Mouse (Mus musculus) stomach, embryonic 14.5 days (tissue): ENCODE measurements around the gene Dnase1l3. TPM values are rescaled to one million over a fixed set of nuclear protein-coding genes. Genes with fewer than 3 reads are reported as not detected.

Experiments
- ATAC-seq: fragments of 200-750 bp; cut with Nextera tagmentation; 2 replicates; pipeline ENCODE4 v1.8.0; 2017; ENCODE audit warnings: low read depth, moderate TSS enrichment; ENCODE audit not compliant: insufficient number of reproducible peaks, insufficient read depth, low FRiP score
- H3K27ac ChIP-seq: fragments of 300-500 bp; sonication (generic); 2 replicates; pipeline ENCODE4 v1.5.1; 2014; ENCODE audit warnings: mild to moderate bottlenecking, low read length, moderate library complexity, mixed read lengths
- H3K27me3 ChIP-seq: fragments of 300-500 bp; sonication (generic); 2 replicates; pipeline ENCODE4 v1.6.1; 2014; ENCODE audit warnings: low read length, control low read depth, mixed read lengths; ENCODE audit not compliant: control insufficient read depth, insufficient read depth
- H3K36me3 ChIP-seq: fragments of 300-500 bp; sonication (generic); 2 replicates; pipeline ENCODE4 v1.6.1; 2014; ENCODE audit warnings: mild to moderate bottlenecking, control low read depth, low read length, moderate library complexity, mixed read lengths; ENCODE audit not compliant: control insufficient read depth, insufficient read depth
- H3K4me1 ChIP-seq: fragments of 300-500 bp; sonication (generic); 2 replicates; pipeline ENCODE4 v1.6.1; 2014; ENCODE audit warnings: low read length, control low read depth, mixed read lengths; ENCODE audit not compliant: control insufficient read depth, insufficient read depth
- H3K4me2 ChIP-seq: fragments of 300-500 bp; sonication (generic); replicated peaks from 2 replicates; pipeline ENCODE4 v1.6.1; 2014; ENCODE audit warnings: low read depth, low read length, control low read depth
- H3K4me3 ChIP-seq: fragments of 300-500 bp; sonication (generic); 2 replicates; pipeline ENCODE4 v1.5.1; 2014; ENCODE audit warnings: low read depth, low read length, control low read depth
- H3K9ac ChIP-seq: fragments of 300-500 bp; sonication (generic); replicated peaks from 2 replicates; pipeline ENCODE4 v1.6.1; 2014; ENCODE audit warnings: low read depth, mild to moderate bottlenecking, control low read depth, low read length, moderate library complexity, mixed read lengths
- H3K9me3 ChIP-seq: fragments of 300-500 bp; sonication (generic); 2 replicates; pipeline ENCODE4 v1.6.1; 2016; ENCODE audit warnings: low read depth, low read length, control low read depth; ENCODE audit not compliant: control insufficient read depth
- WGBS: fragments of 180-500 bp; shearing (Covaris S2); extraction: QIAGEN DNeasy Blood & Tissue Kit; methylation state at CpG from one replicate; pipeline ENCODE4 v1.1.7; 2014; 5-methylcytosine and 5-hydroxymethylcytosine counted together
- polyA plus RNA-seq: library from polyadenylated mRNA; unstranded; fragments of >200 nt; fragmentation: Nextera tagmentation; extraction: Ambion mirVana; gene quantifications from 2 replicates; pipeline ENCODE4 v1.2.1, GENCODE M21; 2014

Gene Dnase1l3
- polyA plus RNA-seq, 1 experiment from 2014 or later: 0.38 TPM

DNA sequence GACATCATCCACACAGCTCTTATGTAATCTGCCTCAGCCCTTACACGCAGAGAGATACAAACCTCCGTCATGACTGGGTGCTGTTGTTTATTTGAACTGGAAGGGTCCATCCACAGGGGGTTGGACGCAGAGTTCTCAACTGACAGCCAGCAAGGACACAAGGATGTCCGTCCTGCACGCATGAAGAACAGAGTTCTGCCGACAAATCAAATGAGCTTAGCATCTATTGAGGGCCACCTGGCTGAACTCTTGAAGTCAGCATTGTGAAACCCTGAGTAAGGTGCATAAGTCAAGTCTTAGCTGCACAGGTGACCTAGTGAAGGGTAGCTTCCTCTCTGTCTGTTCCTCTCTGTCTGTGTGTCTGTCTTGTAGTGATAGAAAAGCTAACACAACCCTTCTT, 41.6 kb upstream of the Dnase1l3 start:
- no peak overlapping the region for H3K9ac ChIP-seq
- WGBS: 81% methylated on average over 6 of the region's 6 CpGs

GRCm38 (mm10) chr14:8034561-8034960, 40.2 kb upstream of the Dnase1l3 start:
- H3K9ac ChIP-seq: no peak overlapping the region
- no peaks in the 10 kb centered on the region for H3K9me3 ChIP-seq
- H3K27ac ChIP-seq: no peak overlapping the region
- H3K27me3 ChIP-seq: no peaks in the 10 kb centered on the region
- H3K36me3 ChIP-seq: no peaks in the 10 kb centered on the region
- no peak overlapping the region for H3K4me3 ChIP-seq
- no peak for ATAC-seq
- no peaks in the 10 kb centered on the region for H3K4me1 ChIP-seq
- no peak overlapping the region for H3K4me2 ChIP-seq
- WGBS: 64% methylated on average over 5 of the region's 5 CpGs

More for the DNA sequence above, 41.6 kb upstream of the Dnase1l3 start:
- Histone ChIP-seq H3K27ac (no peak overlapping the region), H3K4me3 (no peak overlapping the region), H3K27me3 (no peaks in the 10 kb centered on the region), H3K4me1 (no peaks in the 10 kb centered on the region), H3K9me3 (no peaks in the 10 kb centered on the region), H3K4me2 (no peak overlapping the region), H3K36me3 (no peaks in the 10 kb centered on the region)
- ATAC-seq: no peak

- H3K36me3 ChIP-seq: no peaks in the 10 kb centered on the region
Measured at GRCm38 (mm10) chr14:8032087-8032944, 37.9 kb upstream of the Dnase1l3 start.

GRCm38 (mm10) chr14:8030535-8030934, 36.2 kb upstream of the Dnase1l3 start:
- ATAC-seq: no peak
- no peaks in the 10 kb centered on the region for H3K27me3 ChIP-seq
- no peak overlapping the region for H3K4me2 ChIP-seq
- H3K27ac ChIP-seq: no peak overlapping the region
- 64% methylated on average over 4 of the region's 4 CpGs for WGBS
- no peaks in the 10 kb centered on the region for H3K9me3 ChIP-seq
- no peaks in the 10 kb centered on the region for H3K36me3 ChIP-seq
- H3K4me3 ChIP-seq: no peak overlapping the region
- no peak overlapping the region for H3K9ac ChIP-seq
- H3K4me1 ChIP-seq: no peaks in the 10 kb centered on the region

More at GRCm38 (mm10) chr14:8032087-8032944, 37.9 kb upstream of the Dnase1l3 start:
- Histone ChIP-seq H3K4me3 (no peak overlapping the region), H3K27ac (no peak overlapping the region), H3K4me2 (no peak overlapping the region), H3K27me3 (no peaks in the 10 kb centered on the region), H3K9me3 (no peaks in the 10 kb centered on the region), H3K9ac (no peak overlapping the region), H3K4me1 (no peaks in the 10 kb centered on the region)
- no peak for ATAC-seq
- WGBS: 82% methylated on average over 13 of the region's 13 CpGs

GRCm38 (mm10) chr14:8029752-8030151, 35.4 kb upstream of the Dnase1l3 start:
- 90% methylated on average over 1 of the region's 1 CpGs for WGBS
- Histone ChIP-seq H3K9ac (no peak overlapping the region), H3K4me2 (no peak overlapping the region), H3K27me3 (no peaks in the 10 kb centered on the region), H3K4me1 (no peaks in the 10 kb centered on the region), H3K36me3 (no peaks in the 10 kb centered on the region), H3K27ac (no peak overlapping the region), H3K9me3 (no peaks in the 10 kb centered on the region), H3K4me3 (no peak overlapping the region)
- ATAC-seq: no peak

GRCm38 (mm10) chr14:8028086-8028485, 33.7 kb upstream of the Dnase1l3 start:
- Histone ChIP-seq H3K9ac (no peak overlapping the region), H3K4me2 (no peak overlapping the region), H3K4me3 (no peak overlapping the region), H3K27me3 (no peaks in the 10 kb centered on the region), H3K36me3 (no peaks in the 10 kb centered on the region), H3K9me3 (no peaks in the 10 kb centered on the region), H3K27ac (no peak overlapping the region), H3K4me1 (no peaks in the 10 kb centered on the region)
- 77% methylated on average over 5 of the region's 5 CpGs for WGBS
- ATAC-seq: no peak

GRCm38 (mm10) chr14:8026769-8027531, 32.6 kb upstream of the Dnase1l3 start:
- H3K27me3 ChIP-seq: no peaks in the 10 kb centered on the region
- no peak overlapping the region for H3K27ac ChIP-seq
- no peaks in the 10 kb centered on the region for H3K36me3 ChIP-seq
- no peaks in the 10 kb centered on the region for H3K4me1 ChIP-seq
- no peak overlapping the region for H3K4me2 ChIP-seq
- H3K9me3 ChIP-seq: no peaks in the 10 kb centered on the region
- H3K9ac ChIP-seq: no peak overlapping the region
- WGBS: 80% methylated on average over 10 of the region's 10 CpGs
- H3K4me3 ChIP-seq: no peak overlapping the region
- ATAC-seq: no peak

DNA sequence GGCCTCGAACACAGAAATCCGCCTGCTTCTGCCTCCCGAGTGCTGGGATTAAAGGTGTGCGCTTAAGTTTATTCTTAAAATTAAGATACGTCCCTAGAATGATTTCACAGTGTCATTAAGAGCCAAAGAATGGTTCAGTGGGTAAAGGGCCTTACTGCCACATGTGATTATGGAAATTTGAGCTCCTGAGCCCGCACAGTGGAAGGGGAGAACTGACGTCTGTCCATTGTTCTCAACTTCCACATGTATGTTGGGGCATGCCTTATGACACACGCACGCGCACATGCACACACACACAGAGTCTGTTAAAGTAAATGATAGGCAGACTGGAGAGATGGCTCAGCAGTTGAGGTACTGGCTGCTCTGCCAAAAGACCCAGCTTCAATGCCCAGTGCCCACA, 30.6 kb upstream of the Dnase1l3 start:
- Histone ChIP-seq H3K4me1 (no peaks in the 10 kb centered on the region), H3K4me3 (no peak overlapping the region), H3K4me2 (no peak overlapping the region), H3K27ac (no peak overlapping the region), H3K27me3 (no peaks in the 10 kb centered on the region), H3K9me3 (no peaks in the 10 kb centered on the region), H3K36me3 (no peaks in the 10 kb centered on the region), H3K9ac (no peak overlapping the region)
- 93% methylated on average over 10 of the region's 10 CpGs for WGBS
- no peak for ATAC-seq
